Mouse (Mus musculus) cerebellum, adult 11-12 months (tissue): Measurements from ENCODE around the gene Gm14214.

Source experiments
- DNase-seq: peaks from one replicate; pipeline ENCODE4 v3.0.0; 2022

Gene Gm14214

DNA sequence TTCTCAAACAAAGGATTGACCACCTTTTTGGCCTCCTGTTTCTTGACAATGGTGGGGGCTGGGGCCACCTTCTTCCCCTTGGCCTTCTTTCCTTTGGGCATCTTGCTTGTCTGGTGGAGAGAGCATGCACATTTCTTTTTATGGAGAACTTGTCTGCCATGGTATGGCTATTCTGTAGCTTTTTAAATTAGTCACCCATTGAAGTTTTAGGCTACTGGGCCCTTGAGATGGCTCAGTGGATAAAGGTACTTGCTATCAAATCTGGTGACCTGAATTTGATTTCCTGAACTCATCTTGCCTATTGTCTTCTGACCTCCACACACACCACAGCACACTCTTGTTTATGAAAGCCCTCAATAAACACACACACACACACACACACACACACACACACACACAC lies at the start of gene Gm14214:
Gene Gm14214, minus strand, starts transcription at position 101 of the 400 bp plus-strand sequence.
- no peak for DNase-seq

DNA sequence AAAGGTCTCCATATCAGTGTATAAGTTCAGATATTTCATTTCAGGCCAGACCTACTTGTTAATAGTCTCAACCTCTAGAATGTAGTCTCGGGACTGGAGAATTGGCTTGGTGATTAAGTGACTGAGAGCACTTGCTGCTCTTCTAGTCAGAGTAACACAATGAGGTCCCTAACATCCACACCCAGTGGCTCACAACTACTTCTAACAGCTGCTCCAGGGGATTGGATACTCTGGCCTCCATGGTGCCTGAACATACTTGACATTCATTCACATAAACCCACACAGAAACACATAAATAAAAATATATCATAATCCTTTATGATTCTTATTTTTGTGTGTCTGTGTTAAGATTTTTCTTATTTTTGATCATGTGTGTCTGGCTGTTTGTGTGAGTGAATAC lies 48.8 kb upstream of the Gm14214 start:
- no peak for DNase-seq

DNA sequence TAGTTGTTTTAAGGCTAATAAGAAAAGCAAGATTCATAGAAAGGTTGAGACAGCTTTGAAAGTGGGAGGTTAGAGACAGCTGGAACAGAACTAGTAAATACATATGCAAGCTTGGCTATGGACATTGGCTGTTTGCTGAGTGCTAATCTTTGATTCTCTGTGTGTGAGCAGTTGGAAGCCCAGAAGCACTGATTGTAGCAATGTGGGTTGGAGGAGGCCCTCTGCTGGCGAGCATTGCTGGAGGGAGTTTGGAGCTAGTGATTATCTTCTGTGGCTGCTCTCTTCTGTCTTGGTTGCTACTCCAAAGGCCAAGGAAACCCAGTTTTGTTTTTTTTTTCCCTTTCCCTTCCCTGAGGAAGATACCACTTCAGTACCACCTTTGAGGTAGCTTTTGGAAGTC lies 48.0 kb upstream of the Gm14214 start:
- no peak for DNase-seq

DNA sequence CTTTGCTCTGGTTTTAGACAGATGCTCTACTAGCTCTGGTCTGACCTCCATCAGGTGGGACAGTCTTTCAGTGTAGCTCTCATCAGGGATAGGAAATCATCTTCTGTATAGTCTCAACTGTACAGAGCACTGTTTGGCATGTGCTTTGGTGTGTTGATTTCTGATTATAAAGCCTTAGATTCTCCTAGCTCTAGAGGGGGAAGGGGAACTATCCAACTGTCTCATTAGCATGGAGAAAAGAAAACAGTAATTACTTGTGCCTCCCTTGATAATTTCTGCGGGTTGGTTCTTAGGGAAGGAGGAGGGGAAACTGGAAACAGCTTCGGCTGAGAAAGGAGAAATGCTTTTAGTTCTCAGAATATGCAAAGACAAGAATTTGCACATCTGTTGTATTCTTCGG lies 47.3 kb upstream of the Gm14214 start:
- DNase-seq, result no peak

DNA sequence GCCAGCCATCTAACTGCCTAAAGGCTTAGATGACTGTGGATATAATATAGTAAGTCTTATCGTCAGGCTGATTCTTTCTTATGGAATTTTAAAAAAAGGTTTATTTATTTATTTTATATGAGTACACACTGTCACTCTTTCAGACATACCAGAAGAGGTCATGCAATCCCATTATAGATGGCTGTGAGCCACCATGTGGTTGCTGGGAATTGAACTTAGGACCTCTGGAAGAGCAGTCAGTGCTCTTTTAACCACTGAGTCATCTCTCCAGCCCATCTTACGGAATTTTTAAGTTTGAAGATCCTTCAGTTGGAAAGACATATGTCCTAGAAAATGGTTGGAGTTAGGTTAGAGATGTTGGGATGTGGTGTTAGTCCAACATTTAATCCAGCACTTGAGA lies 43.6 kb upstream of the Gm14214 start:
- DNase-seq, result no peak

DNA sequence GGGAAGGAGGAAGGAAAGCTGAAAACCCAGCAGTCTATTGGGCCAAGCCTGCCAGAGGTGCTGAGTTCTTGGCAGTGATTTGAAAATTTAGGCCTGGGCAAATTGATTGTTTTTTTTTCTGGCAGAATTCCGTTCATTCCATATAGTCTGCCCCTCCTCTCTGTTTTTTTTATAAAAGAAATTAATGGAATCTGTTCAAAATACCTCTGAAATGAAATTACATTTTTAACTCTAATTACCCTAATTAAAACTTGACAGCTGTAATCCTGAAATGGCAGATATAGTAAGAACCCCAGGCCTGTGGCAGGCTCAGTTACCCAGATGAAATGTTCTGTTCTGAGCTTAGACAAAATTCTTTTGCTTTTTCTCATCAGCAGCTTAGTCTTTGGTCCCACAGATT lies 41.0 kb upstream of the Gm14214 start:
- no peak for DNase-seq

DNA sequence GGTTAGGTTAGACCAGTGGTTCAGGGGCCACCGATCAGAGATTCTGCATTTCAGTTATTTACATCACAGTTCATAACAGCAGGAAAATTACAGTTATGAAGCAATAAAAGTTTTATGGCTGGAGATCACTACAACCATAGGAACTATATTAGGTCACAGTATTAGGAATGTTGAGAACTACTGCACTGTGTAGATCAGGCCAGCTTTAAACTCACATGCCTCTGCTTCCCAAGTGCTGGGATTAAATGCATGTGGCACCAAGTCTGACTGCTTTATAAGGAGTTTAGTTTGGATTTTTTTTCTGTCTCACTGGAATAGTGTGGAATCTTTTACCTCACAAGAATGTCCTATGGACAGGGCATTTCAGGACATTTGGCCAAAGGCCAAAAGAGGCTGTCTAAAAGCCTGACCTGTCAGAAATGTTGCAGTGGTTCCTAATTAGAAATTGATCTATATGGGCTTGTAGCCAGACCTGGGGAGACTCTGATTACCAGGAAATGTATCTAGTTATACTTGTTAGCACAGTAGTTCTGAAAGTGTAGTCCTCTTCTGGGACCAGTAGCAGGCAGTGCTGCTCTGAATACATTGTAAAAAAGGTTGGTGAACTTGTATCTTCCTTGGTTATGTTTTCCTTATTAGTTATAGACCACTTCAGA lies 39.4 kb upstream of the Gm14214 start:
- DNase-seq, result no peak

DNA sequence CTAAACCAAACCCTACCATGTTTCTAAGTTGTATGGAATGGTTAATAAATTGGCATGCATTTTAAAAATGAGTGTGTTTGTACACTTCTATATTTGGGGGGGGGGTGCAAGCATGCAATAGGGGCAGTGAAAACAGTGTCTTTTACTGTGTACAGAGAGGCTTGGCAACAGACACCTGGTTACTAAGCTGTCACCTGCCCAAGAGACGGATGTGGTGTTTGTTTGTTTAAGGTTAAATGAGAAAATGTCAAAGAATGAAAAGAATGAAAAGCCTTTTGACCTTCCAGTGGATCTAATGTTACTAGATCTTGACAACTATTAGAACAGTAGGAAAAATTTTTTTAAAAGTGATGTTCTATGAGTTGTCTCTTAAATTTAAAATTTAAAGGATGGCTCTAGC lies 37.9 kb upstream of the Gm14214 start:
- DNase-seq, result no peak

DNA sequence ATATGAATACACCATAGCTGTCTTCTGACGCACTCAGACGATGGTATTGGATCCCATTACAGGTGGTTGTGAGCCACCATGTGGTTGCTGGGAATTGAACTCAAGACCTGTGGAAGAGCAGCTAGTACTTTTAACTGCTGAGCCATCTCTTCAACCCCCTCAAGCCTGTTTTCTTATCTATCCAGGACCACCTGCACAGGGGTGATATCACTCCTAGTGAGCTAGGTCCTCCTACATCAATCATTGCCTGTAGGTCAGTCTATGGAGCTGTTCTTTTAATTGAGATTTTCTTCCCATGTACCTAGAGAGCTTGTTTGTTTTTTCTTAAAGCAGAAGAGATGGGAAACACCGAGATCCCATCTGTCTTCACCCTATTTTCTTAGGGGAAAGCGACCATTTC lies 34.0 kb upstream of the Gm14214 start:
- no peak for DNase-seq

DNA sequence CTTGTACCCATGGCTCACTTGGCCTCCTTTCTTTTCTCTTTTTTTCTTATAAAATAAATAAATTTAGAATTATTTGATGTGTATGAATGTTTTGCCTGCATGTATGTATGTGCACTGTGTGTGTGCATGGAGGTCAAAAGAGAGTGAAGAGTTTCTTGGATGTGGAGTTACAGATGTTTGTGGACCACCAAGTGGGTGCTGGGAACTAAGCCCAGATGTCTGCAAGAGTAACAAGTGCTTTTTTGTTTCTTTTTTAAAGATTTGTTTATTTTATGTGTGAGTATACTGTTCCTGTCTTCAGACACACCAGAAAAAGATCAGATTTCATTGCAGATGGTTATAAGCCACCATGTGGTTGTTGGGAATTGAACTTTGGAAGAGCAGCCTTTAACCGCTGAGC lies 33.5 kb upstream of the Gm14214 start:
- no peak for DNase-seq

DNA sequence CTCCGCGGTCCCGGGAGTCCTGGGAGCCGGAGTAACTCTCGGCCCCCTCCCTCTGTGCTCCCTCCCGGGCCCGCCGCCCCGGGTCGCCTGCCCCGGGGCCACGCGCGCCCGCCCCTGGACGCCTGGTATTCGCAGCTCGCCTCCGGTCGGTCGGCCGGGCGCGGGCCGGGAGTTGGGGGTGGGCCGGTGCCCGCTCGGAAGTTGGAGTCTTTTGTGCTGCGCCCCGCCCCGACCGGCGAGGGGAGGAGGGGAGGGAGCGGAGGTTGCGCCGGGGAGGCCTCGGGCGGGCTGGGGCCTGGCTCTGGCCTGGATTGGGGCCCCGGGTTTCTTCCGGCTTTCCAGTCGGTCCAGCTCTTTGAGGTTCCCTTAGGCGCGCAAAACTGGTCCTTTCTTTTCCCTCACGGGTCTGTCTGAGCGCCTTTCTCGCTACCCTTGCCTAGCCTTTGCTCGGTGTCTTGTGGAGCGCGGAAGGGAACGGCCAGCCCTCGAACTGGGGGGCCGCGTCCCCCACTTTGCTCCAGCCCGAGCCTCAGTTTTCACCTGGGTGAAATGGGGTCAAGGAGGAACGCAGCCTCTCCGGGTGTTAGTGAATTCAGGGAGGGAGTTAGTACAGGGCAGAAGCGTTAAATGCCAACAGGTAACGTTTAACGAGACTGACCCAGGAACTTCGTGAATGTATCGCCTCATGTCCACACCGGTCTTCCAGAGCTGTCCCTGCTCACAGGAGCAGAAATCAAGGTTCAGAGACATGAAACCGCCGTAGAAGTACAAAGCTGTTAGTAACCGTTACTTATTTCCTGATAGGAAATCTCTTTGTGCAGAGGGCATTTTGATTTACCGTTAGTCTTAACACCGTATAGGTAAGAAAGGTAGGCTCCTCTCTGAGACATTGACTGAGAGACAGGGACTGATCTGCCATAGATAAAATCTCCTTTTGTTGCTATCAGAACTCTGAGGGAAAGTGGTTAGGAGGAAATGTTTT lies 22.1 kb upstream of the Gm14214 start:
- peak; percentile 77 for DNase-seq

DNA sequence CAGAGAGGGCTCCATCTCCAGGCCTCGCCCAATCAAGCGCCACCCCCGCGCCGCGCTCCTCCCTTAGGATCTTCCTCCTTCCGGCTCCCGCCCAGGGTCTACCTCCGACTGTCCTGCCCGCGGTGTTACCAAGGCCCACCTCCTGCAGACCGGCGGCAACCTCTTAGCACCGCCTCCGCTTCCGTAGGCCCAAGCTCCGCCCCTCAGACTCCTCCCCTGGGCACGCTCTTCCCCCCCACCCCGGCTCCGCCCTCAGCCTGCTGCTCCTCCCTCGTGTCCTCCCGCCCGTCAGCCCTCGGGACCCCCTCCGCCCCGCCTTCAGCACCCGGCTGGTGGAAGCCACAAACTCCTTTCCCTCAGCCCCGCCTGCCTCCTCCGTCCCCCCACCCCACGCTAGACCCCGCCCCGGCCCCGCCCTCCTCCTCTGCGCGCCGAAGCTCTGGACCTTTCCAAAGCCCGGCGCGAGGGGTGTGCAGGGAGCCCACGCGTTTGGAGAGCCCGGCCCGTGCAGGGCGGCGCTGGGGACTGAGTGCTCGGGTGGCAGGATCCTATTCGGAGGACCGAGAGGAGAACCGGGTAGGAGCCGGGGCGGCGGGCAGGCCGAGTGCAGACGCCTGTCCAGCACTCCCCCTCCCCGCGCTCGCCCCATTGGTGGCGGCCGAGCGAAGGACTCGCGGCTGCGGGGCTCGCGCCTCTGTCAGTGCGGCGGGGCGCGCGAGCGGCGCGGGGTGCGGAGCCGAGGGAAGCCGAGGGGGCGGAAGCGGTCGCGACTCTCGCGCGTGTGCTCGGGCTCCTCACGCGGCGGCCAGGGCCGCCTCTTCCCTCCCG lies 21.0 kb upstream of the Gm14214 start, which contains the start of the genes Raly and a:
Gene Raly, plus strand, starts transcription at position 441 of the 828 bp plus-strand sequence.
Gene a, plus strand, starts transcription at position 747 of the 828 bp plus-strand sequence.
- peak; percentile 98 for DNase-seq

DNA sequence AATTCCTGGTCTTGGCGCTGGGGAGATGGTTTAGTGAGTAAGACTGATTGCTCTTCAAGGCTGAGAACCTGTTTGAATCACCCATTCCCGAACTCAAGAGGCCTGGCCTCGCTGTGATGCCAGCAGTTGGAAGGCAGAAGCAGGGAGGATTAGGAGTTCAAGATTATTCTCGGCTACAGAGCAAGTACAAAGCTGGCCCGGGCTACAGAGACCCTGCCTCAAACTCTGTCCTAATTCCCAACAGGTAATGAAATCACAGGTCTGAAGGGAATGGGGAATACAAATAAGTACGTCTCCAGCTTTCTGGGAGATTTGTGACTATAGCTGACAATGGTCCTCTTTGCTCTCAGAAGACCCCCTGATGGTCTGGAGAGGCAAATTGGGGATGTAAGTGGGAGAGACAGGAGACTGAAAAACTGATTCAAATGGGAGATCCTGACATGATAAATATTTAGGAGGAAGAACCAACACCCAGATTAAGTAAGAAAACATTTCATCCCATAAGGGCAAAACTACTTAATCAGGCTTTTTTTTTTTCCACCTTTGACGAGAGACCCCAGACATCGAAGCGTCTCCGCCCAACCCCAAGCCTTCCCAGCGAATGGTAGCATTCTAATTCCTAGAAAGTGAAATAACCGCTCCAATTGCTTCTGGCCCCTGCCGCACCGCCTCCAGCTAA lies 20.3 kb upstream of the Gm14214 start:
- DNase-seq, result peak; percentile 46

DNA sequence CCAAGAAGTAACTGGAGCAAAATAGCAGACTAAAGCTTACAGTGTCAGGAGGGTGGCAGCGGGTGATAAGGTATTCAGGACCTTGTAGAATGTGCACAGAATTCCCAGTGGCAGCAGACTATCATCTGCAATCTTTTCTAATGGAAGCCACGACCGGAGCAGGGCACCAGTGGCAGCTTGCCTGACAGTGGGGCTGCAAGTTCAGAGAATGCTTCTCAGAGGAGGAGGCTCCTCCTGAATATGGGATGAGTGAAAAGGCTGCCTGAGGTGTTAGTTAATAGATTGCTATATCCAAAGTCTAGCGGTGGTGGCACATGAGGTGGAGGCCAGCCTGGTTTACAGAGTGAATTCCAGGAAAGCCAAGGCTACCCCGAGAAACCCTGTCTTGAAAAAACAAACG lies 19.6 kb upstream of the Gm14214 start:
- peak; percentile 34 for DNase-seq

DNA sequence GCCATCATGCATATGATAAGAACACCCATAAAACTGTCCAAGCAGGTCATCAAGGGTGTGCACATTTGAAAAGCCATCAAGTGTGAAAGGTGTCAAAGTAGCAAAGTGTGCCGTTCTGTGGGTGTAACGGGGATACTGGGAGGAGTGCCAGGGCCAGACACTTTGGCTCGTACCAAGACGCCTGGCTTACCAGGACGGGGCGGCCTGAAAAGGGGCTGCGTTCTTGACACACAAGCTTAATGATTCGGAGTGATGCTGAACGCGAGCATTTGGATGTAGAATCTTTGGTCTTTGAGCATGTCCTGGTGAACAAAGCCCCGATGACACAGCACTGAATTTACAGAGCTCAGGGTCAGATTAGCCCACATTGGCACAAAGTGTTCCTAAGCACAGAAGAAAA lies 16.9 kb upstream of the Gm14214 start:
- DNase-seq, result no peak

DNA sequence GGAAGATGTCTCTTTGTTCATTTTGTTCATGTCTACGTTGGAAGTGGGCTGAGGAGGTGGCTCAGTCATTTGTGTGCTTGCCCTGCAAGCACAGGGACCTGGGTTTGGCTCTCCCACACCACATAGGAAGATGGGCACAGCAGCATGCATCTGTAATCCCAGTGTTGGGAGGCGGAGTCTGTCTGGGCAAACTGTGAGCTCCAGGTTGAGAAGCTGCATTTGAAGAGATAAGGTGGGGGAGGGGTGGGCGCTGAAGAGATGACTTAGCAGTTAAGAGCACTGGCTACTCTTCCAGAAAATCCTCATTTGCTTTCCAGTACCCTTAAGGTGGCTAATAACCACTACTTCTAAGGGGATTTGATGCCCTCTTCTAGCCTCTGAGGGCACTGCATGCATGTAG lies 16.4 kb upstream of the Gm14214 start:
- DNase-seq, result no peak

DNA sequence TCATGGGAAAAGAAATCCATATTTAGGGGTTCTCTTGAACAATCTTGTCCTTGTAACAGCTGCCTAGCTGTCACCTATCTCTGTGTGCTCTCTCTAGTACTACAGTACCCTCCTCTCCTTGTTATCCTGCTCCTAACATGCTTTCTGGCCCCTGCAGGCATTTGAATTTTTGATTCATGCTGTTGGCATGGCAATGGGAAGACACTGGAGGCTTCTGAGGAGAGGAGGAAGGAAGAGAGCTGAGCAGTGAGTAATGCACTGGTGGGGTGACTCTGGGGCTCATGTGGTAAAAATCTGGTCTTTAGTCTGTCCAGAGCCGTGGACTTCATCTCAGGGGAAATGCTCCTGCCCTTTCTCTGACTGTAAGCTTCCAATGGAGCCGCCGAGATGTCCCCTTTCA lies 15.5 kb upstream of the Gm14214 start:
- no peak for DNase-seq

DNA sequence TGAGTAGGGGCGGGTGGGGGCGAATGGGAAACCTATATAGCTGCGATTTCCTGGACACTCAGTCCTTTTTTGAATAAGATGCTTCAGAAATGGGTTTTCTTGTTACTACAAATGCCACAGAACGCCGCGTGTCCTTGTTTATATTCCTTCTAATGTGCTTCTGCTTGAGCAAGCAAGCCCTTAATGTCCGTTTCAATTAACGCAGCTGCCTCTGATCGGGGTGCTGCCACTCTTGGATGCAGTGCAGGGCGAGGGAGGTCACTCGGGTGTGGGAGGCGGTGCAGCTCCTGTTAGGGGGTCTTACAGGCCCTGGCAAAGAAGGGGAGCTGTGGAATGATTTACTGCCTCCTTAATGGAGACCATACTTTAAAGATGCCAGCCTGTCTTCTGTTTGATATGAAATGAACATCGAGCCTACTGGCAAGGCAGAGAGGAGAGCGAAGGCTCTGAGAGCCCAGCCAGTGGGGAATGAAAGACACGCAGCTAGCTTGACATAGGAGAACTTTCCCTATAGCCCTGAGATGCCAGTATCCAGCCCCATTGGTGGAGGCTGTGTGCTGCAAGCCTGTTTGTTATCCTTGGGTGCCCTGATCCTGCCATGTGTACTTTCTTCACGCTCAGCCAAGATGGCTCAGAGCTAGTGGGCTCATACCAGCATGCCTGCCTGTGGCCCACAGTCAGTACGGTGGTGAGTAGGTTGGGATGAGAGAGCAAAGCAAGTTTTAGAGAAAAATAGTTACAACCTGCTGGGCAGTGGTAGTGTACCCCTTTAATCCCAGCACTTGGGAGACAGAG lies 13.2 kb upstream of the Gm14214 start:
- no peak for DNase-seq

DNA sequence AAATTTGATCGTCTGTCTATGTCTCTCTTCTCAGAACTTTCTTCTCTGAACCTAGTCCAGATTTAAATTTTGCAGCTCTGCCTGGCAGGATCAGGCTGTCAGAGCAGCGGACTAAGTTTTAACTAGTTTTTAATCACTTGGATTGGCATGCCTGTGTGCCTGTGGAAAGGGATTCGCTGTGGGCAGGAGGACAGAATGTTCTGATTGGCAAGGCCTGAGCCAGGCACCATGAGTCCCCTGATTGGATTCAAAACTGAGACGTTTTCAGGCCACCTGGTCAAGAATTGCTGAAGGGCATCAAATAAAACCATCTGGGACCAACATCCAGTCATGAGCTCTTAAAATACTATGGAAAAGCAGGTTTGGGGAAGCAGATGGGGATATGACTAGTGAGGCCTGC lies 12.5 kb upstream of the Gm14214 start:
- peak; percentile 26 for DNase-seq

DNA sequence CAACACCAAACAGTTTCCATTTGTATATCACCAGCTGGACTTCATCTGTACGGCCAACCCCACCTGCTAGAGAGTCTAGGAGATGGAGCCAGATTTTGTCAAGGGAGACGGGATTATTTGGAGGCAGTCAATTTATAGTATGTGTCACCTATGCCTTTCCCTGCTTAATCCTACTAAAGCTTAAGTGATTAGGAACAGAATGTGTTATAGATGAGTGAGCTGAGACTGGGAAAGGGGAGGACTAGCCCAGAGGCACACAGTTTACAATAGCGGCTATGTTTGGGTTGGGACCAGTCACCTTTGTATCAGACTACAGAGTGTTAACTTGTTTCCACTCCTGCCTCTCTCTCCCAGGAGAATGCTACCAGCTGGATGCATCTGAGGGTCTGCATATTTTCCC lies 9.8 kb upstream of the Gm14214 start:
- DNase-seq, result no peak

DNA sequence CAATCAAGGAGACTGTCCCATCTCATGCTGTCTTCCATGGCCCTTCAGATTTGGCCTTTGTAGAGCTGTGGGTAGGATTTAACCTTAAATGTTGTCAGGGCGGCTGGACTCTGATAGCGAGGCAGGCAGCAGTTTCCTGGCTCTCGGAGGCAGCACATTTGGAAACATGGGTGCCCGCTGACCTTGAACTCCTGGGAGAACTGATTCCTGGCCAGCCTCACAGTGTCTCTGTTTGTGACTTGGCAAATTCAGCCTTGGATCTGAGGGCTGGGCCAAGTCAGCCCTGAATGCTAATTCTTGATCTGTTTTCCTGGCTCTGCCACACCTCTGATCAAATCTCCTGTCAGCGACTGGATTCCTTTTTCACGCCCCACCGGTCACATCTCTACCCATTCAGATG lies 6.7 kb upstream of the Gm14214 start:
- DNase-seq, result no peak

DNA sequence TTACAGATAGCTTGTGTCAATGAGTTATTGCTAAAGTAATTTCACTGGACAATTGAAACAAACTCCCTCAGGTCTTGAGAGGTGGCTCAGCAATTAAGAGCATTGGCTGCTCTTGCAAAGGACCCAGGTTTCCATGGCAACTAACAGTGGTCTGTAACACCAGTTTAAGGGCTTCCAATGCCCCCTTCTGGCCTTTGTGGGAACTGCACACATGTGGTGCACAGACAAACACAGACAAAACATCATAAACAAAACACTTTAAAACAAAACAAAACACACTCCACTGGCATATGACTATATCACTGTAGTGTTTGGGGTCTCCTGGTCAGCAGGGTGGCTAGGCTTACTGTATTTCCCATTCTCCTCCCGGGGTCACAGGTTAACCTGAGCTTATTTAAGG lies 4.2 kb upstream of the Gm14214 start:
- no peak for DNase-seq
